Mouse (Mus musculus): ENCODE measurements around the gene Nck2. TPM values are rescaled to one million over a fixed set of nuclear protein-coding genes. Genes with fewer than 3 reads are reported as not detected.

Gene Nck2
- polyA plus RNA-seq, 1 experiment from 2014 or later = 31.9 TPM

DNA sequence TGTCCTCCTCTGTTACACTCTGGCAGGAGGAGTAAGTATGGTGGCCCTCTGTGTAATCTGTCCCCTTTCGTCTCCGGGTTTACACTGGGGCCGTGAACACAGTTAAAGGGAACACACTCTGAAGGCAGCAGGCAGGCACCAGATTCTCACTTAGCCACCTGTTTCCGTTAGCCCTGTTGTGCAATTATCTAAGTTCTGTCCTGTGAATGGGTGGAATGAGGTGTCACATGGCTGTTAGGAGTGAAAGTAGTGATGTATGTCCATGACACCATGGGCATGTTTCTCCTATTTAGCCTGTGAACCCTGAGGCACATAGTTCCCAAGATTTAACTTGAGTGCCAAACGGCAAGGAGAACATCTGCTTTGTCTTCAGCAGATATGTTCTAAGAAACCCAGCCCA, 55.7 kb downstream of the Nck2 start:
- H3K9ac ChIP-seq (ENCODE audit: low read depth, low read length) = no peak overlapping the region
- no peaks in the 10 kb centered on the region for H3K36me3 ChIP-seq (ENCODE audit: control insufficient read depth, insufficient read depth, low read length)
- DNase-seq (ENCODE audit: low spot score) = no peak
- no peak overlapping the region for H3K4me3 ChIP-seq (ENCODE audit: low read depth, low read length)
- no peak for ATAC-seq (ENCODE audit: low FRiP score)
- H3K27me3 ChIP-seq (ENCODE audit: control insufficient read depth, insufficient read depth, low read length) = no peaks in the 10 kb centered on the region
- 82% methylated on average over 5 of the region's 5 CpGs for WGBS
- no peak overlapping the region for H3K4me2 ChIP-seq (replicated peaks; ENCODE audit: low read depth, low read length)
- no peaks in the 10 kb centered on the region for H3K4me1 ChIP-seq (replicated peaks; ENCODE audit: control insufficient read depth, insufficient read depth, low read length)
- no peaks in the 10 kb centered on the region for H3K9me3 ChIP-seq (ENCODE audit: control insufficient read depth, low read length)
- no peak overlapping the region for H3K27ac ChIP-seq (ENCODE audit: low read depth, low read length)

DNA sequence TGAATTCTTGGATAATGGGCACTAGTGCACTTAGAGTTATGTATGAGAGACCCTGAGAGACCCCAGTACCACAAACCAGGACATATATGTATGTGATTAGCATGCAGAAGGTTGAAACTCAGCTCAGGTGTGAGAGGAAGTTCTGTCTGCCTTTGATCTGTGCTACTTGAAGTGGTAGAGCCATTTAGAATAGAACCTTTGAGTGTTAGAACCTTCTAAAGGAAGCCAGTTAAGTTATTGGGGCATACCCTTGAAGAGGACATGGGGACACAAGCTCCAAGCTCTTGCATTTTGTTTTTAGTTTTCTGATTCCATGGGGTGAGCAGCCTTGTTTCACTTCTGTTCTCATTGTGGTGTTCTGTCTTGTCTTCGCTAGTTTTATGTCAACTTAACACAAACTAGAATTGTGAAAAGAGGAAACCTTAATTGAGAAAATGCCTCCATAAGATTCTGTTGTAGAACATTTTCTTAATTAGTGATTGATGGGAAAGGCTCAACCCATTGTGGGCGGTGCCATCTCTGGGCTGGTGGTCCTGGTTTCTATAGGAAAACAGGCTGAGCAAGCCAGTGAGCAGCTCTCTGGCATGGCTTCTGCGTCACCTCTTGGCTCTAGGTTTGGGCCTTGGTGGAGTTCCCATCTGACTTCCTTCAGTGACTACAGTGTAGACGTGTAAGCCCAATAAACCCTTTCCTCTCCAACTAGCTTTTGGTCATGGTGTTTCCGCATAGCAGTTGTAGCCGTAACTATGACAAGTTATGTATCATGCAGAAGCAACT, 57.0 kb downstream of the Nck2 start:
- H3K4me1 ChIP-seq (replicated peaks; ENCODE audit: control insufficient read depth, insufficient read depth, low read length) = no peaks in the 10 kb centered on the region
- no peak overlapping the region for H3K4me3 ChIP-seq (ENCODE audit: low read depth, low read length)
- 93% methylated on average over 6 of the region's 6 CpGs for WGBS
- H3K9ac ChIP-seq (ENCODE audit: low read depth, low read length) = no peak overlapping the region
- no peaks in the 10 kb centered on the region for H3K36me3 ChIP-seq (ENCODE audit: control insufficient read depth, insufficient read depth, low read length)
- no peak overlapping the region for H3K4me2 ChIP-seq (replicated peaks; ENCODE audit: low read depth, low read length)
- no peaks in the 10 kb centered on the region for H3K9me3 ChIP-seq (ENCODE audit: control insufficient read depth, low read length)
- no peak for ATAC-seq (ENCODE audit: low FRiP score)
- H3K27ac ChIP-seq (ENCODE audit: low read depth, low read length) = no peak overlapping the region
- H3K27me3 ChIP-seq (ENCODE audit: control insufficient read depth, insufficient read depth, low read length) = no peaks in the 10 kb centered on the region
- no peak for DNase-seq (ENCODE audit: low spot score)

GRCm38 (mm10) chr1:43501920-43502791, 57.8 kb downstream of the Nck2 start:
- H3K9me3 ChIP-seq (ENCODE audit: control insufficient read depth, low read length) = no peaks in the 10 kb centered on the region
- WGBS = 70% methylated on average over 10 of the region's 10 CpGs
- H3K9ac ChIP-seq (ENCODE audit: low read depth, low read length) = no peak overlapping the region
- no peaks in the 10 kb centered on the region for H3K4me1 ChIP-seq (replicated peaks; ENCODE audit: control insufficient read depth, insufficient read depth, low read length)
- no peak overlapping the region for H3K4me3 ChIP-seq (ENCODE audit: low read depth, low read length)
- H3K27ac ChIP-seq (ENCODE audit: low read depth, low read length) = no peak overlapping the region
- no peaks in the 10 kb centered on the region for H3K27me3 ChIP-seq (ENCODE audit: control insufficient read depth, insufficient read depth, low read length)
- DNase-seq (ENCODE audit: low spot score) (no peak), ATAC-seq (ENCODE audit: low FRiP score) (no peak)
- no peak overlapping the region for H3K4me2 ChIP-seq (replicated peaks; ENCODE audit: low read depth, low read length)
- no peaks in the 10 kb centered on the region for H3K36me3 ChIP-seq (ENCODE audit: control insufficient read depth, insufficient read depth, low read length)

DNA sequence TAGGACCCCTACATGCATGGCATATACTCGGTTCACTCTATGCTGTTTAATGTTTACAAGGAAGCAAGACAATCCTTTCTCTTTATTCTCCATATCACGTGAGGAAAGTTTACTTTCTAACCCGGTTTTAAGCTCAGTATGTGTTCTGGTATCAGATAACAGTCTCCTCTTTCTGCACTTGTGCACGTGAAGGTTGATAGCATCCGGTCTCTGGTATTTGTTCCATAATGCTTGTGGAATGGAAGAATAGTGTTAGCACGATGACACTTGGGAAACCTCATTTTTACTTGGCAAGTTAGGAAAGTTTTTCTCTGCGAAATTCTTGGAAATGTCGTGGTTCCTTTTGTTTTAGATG, 58.4 kb downstream of the Nck2 start:
- DNase-seq (ENCODE audit: low spot score) (no peak), ATAC-seq (ENCODE audit: low FRiP score) (no peak)
- Histone ChIP-seq H3K9me3 (ENCODE audit: control insufficient read depth, low read length) (no peaks in the 10 kb centered on the region), H3K4me3 (ENCODE audit: low read depth, low read length) (no peak overlapping the region), H3K27ac (ENCODE audit: low read depth, low read length) (no peak overlapping the region), H3K36me3 (ENCODE audit: control insufficient read depth, insufficient read depth, low read length) (no peaks in the 10 kb centered on the region), H3K4me1 (replicated peaks; ENCODE audit: control insufficient read depth, insufficient read depth, low read length) (no peaks in the 10 kb centered on the region), H3K4me2 (replicated peaks; ENCODE audit: low read depth, low read length) (no peak overlapping the region), H3K9ac (ENCODE audit: low read depth, low read length) (no peak overlapping the region), H3K27me3 (ENCODE audit: control insufficient read depth, insufficient read depth, low read length) (no peaks in the 10 kb centered on the region)
- 72% methylated on average over 8 of the region's 8 CpGs for WGBS

GRCm38 (mm10) chr1:43503261-43503660, 58.9 kb downstream of the Nck2 start:
- Histone ChIP-seq H3K36me3 (ENCODE audit: control insufficient read depth, insufficient read depth, low read length) (no peaks in the 10 kb centered on the region), H3K27ac (ENCODE audit: low read depth, low read length) (no peak overlapping the region), H3K9me3 (ENCODE audit: control insufficient read depth, low read length) (no peaks in the 10 kb centered on the region), H3K4me3 (ENCODE audit: low read depth, low read length) (no peak overlapping the region), H3K4me2 (replicated peaks; ENCODE audit: low read depth, low read length) (no peak overlapping the region), H3K4me1 (replicated peaks; ENCODE audit: control insufficient read depth, insufficient read depth, low read length) (no peaks in the 10 kb centered on the region), H3K27me3 (ENCODE audit: control insufficient read depth, insufficient read depth, low read length) (no peaks in the 10 kb centered on the region), H3K9ac (ENCODE audit: low read depth, low read length) (no peak overlapping the region)
- 90% methylated on average over 2 of the region's 2 CpGs for WGBS
- ATAC-seq (ENCODE audit: low FRiP score) = no peak
- DNase-seq (ENCODE audit: low spot score) = no peak

GRCm38 (mm10) chr1:43503676-43504075, 59.3 kb downstream of the Nck2 start:
- 90% methylated on average over 6 of the region's 6 CpGs for WGBS
- ATAC-seq (ENCODE audit: low FRiP score) = no peak

GRCm38 (mm10) chr1:43504235-43504634, 59.9 kb downstream of the Nck2 start:
- peak; percentile 63 for ATAC-seq (ENCODE audit: low FRiP score)
- Histone ChIP-seq H3K4me3 (ENCODE audit: low read depth, low read length) (no peak overlapping the region), H3K36me3 (ENCODE audit: control insufficient read depth, insufficient read depth, low read length) (no peaks in the 10 kb centered on the region), H3K9ac (ENCODE audit: low read depth, low read length) (no peak overlapping the region), H3K9me3 (ENCODE audit: control insufficient read depth, low read length) (no peaks in the 10 kb centered on the region), H3K4me1 (replicated peaks; ENCODE audit: control insufficient read depth, insufficient read depth, low read length) (no peaks in the 10 kb centered on the region), H3K4me2 (replicated peaks; ENCODE audit: low read depth, low read length) (no peak overlapping the region), H3K27me3 (ENCODE audit: control insufficient read depth, insufficient read depth, low read length) (no peaks in the 10 kb centered on the region), H3K27ac (ENCODE audit: low read depth, low read length) (no peak overlapping the region)
- peak; percentile 9 for DNase-seq (ENCODE audit: low spot score)
- WGBS = 54% methylated on average over 4 of the region's 4 CpGs

More at GRCm38 (mm10) chr1:43503676-43504075, 59.3 kb downstream of the Nck2 start:
- H3K27me3 ChIP-seq (ENCODE audit: control insufficient read depth, insufficient read depth, low read length) = no peaks in the 10 kb centered on the region
- no peak overlapping the region for H3K4me3 ChIP-seq (ENCODE audit: low read depth, low read length)
- H3K4me1 ChIP-seq (replicated peaks; ENCODE audit: control insufficient read depth, insufficient read depth, low read length) = no peaks in the 10 kb centered on the region
- H3K9me3 ChIP-seq (ENCODE audit: control insufficient read depth, low read length) = no peaks in the 10 kb centered on the region
- H3K4me2 ChIP-seq (replicated peaks; ENCODE audit: low read depth, low read length) = no peak overlapping the region
- H3K36me3 ChIP-seq (ENCODE audit: control insufficient read depth, insufficient read depth, low read length) = no peaks in the 10 kb centered on the region
- no peak overlapping the region for H3K9ac ChIP-seq (ENCODE audit: low read depth, low read length)
- no peak overlapping the region for H3K27ac ChIP-seq (ENCODE audit: low read depth, low read length)
- no peak for DNase-seq (ENCODE audit: low spot score)

- H3K4me3 ChIP-seq (ENCODE audit: low read depth, low read length) = no peak overlapping the region
- H3K27ac ChIP-seq (ENCODE audit: low read depth, low read length) = no peak overlapping the region
- H3K9ac ChIP-seq (ENCODE audit: low read depth, low read length) = no peak overlapping the region
- WGBS = 90% methylated on average over 3 of the region's 3 CpGs
- no peaks in the 10 kb centered on the region for H3K9me3 ChIP-seq (ENCODE audit: control insufficient read depth, low read length)
- H3K4me1 ChIP-seq (replicated peaks; ENCODE audit: control insufficient read depth, insufficient read depth, low read length) = no peaks in the 10 kb centered on the region
- no peak for DNase-seq (ENCODE audit: low spot score)
- no peak for ATAC-seq (ENCODE audit: low FRiP score)
- no peaks in the 10 kb centered on the region for H3K27me3 ChIP-seq (ENCODE audit: control insufficient read depth, insufficient read depth, low read length)
- no peak overlapping the region for H3K4me2 ChIP-seq (replicated peaks; ENCODE audit: low read depth, low read length)
- no peaks in the 10 kb centered on the region for H3K36me3 ChIP-seq (ENCODE audit: control insufficient read depth, insufficient read depth, low read length)
Measured at GRCm38 (mm10) chr1:43506638-43507037, 62.3 kb downstream of the Nck2 start.

- 85% methylated on average over 1 of the region's 1 CpGs for whole genome bisulfite sequencing
- H3K27me3 ChIP-seq (ENCODE audit: control insufficient read depth, insufficient read depth, low read length) = no peaks in the 10 kb centered on the region
- H3K9me3 ChIP-seq (ENCODE audit: control insufficient read depth, low read length) = no peaks in the 10 kb centered on the region
- no peak overlapping the region for H3K4me3 ChIP-seq (ENCODE audit: low read depth, low read length)
- no peaks in the 10 kb centered on the region for H3K36me3 ChIP-seq (ENCODE audit: control insufficient read depth, insufficient read depth, low read length)
- DNase-seq (ENCODE audit: low spot score) (no peak), ATAC-seq (ENCODE audit: low FRiP score) (no peak)
- no peak overlapping the region for H3K4me2 ChIP-seq (replicated peaks; ENCODE audit: low read depth, low read length)
- no peak overlapping the region for H3K27ac ChIP-seq (ENCODE audit: low read depth, low read length)
- H3K4me1 ChIP-seq (replicated peaks; ENCODE audit: control insufficient read depth, insufficient read depth, low read length) = no peaks in the 10 kb centered on the region
- H3K9ac ChIP-seq (ENCODE audit: low read depth, low read length) = no peak overlapping the region
Measured at GRCm38 (mm10) chr1:43507809-43508208, 63.4 kb downstream of the Nck2 start.

All from hindbrain, embryonic 11.5 days (tissue).